Mouse (Mus musculus) C2C12 (cell line): ENCODE measurements around the gene Il6ra. TPM values are rescaled to one million over a fixed set of nuclear protein-coding genes. Genes with fewer than 3 reads are reported as not detected.

Experiments
- H3K27me3 ChIP-seq: one replicate; pipeline ENCODE4 v1.6.1; 2011; ENCODE audit not compliant: control insufficient read depth, insufficient read depth, insufficient read length
- H3K36me3 ChIP-seq: one replicate; pipeline ENCODE4 v1.6.1; 2011; ENCODE audit not compliant: control insufficient read depth, insufficient read depth
- H3K4me3 ChIP-seq: one replicate; pipeline ENCODE4 v1.5.1; 2011; ENCODE audit warnings: mild to moderate bottlenecking, control low read depth; ENCODE audit not compliant: poor library complexity, insufficient read depth, severe bottlenecking
- H3K79me2 ChIP-seq: one replicate; pipeline ENCODE4 v1.6.1; 2011; ENCODE audit not compliant: control insufficient read depth, insufficient read depth
- H3K79me3 ChIP-seq: one replicate; pipeline ENCODE4 v1.6.1; 2011; ENCODE audit warnings: low read depth, control low read depth
- H3ac ChIP-seq: one replicate; pipeline ENCODE3; 2011; ENCODE audit warnings: low read depth; ENCODE audit not compliant: control insufficient read depth, insufficient read length
- CEBPB ChIP-seq: IDR thresholded peaks from one replicate; pipeline ENCODE4 v1.6.1; 2011; ENCODE audit warnings: low read depth, mild to moderate bottlenecking, control low read depth, moderate library complexity
- CTCF ChIP-seq: IDR thresholded peaks from one replicate; pipeline ENCODE4 v1.5.1; 2011; ENCODE audit not compliant: control insufficient read depth, insufficient read depth, insufficient read length
- FOSL1 ChIP-seq: IDR thresholded peaks from one replicate; pipeline ENCODE4 v1.8.0; 2011; ENCODE audit warnings: mild to moderate bottlenecking, low read length; ENCODE audit not compliant: poor library complexity, insufficient read depth, severe bottlenecking
- MAX ChIP-seq: IDR thresholded peaks from one replicate; pipeline ENCODE4 v1.6.1; 2011; ENCODE audit warnings: mild to moderate bottlenecking, control low read depth
- MYOD1 ChIP-seq: IDR thresholded peaks from one replicate; pipeline ENCODE4 v1.6.1; 2011; ENCODE audit warnings: low read depth; ENCODE audit not compliant: control insufficient read depth, insufficient read length
- MYOG ChIP-seq: IDR thresholded peaks from one replicate; pipeline ENCODE4 v1.6.1; 2011; ENCODE audit not compliant: control insufficient read depth, insufficient read length; ENCODE audit errors: extremely low read depth
- USF1 ChIP-seq: IDR thresholded peaks from one replicate; pipeline ENCODE4 v1.6.1; 2011; ENCODE audit warnings: low read depth, mild to moderate bottlenecking, control low read depth, moderate library complexity
- polyA plus RNA-seq: library from polyadenylated mRNA; unstranded; fragments of >200 nt; fragmentation: generic; extraction: Trizol; gene quantifications from one replicate; pipeline ENCODE4 v1.2.1, GENCODE M21; 2012; ENCODE audit warnings: missing spikeins

The Il6ra gene
- polyA plus RNA-seq, 1 experiment, result 1.2 TPM

DNA sequence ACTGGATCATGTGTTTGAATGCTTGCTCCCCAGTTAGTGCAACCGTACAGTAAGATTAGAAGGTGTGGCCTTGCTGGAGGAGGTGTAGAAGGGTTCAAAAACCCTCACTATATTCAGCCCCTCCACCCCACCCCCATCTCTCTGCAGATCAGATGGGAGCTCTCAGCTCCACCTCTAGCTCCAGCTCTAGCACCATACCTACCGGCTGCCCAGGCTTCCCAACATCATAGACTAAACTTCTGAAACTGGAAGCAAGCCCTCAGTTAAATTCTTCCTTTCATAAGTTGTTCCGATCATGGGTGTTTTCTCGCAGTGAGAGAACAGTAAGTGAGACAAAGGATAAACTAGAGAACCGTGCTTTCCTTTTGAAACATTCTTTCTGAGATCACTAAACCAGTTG is 38.9 kb downstream of the Il6ra start:
- TF ChIP-seq MYOG (no peak), MYOD1 (no peak), USF1 (no peak), MAX (no peak), CEBPB (no peak), CTCF (no peak)

DNA sequence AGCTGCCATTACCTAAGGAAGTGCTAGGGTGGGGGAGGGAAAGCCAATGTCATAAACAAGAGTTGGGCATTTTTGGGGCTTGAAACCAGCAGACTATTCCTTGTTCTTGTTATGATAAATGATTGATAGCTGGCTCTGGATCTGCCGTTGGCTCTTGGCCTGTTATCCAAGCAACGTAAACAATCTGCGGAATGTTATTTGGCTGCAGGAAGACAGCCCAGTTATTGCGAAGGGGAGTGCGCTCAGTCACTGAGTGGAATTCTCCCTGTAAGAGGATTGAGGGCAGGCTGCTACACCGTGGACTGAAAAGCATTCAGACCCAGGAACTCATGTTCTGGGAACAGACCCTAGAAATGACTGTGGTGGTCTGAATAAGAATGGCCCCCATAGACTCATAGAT is 40.3 kb downstream of the Il6ra start:
- Histone ChIP-seq H3K4me3 (no peak overlapping the region), H3ac (no peak overlapping the region), H3K27me3 (no peaks in the 10 kb centered on the region), H3K79me2 (no peaks in the 10 kb centered on the region), H3K36me3 (peaks cover 4% of the 10 kb centered on the region), H3K79me3 (no peaks in the 10 kb centered on the region)
- TF ChIP-seq FOSL1 (no peak), MAX (no peak)

More for the DNA sequence above, 38.9 kb downstream of the Il6ra start:
- Histone ChIP-seq H3K79me3 (no peaks in the 10 kb centered on the region), H3K27me3 (no peaks in the 10 kb centered on the region), H3K36me3 (peaks cover 4% of the 10 kb centered on the region), H3K4me3 (no peak overlapping the region), H3K79me2 (no peaks in the 10 kb centered on the region), H3ac (no peak overlapping the region)

DNA sequence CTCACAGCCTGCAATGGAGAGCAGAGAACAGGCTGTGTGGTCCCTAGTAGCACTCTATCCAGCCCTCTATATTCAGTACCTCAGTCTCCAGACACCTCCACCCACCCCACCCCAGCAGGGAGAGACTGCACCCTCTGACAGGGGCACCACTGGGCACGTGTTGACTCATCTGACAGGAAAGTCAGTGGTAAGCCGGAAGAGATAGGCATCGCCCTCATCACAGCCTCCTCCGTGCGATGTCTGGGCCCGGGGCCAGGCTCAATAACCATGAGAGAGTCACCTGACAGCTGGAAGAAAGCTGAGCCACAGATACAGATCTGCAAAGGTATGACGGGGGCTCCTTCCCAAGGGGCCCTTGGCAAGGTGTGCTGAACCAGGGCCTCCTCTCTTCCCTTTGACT is 40.8 kb downstream of the Il6ra start:
- Histone ChIP-seq H3K4me3 (no peak overlapping the region), H3ac (no peak overlapping the region), H3K36me3 (peaks cover 4% of the 10 kb centered on the region), H3K79me3 (no peaks in the 10 kb centered on the region), H3K79me2 (no peaks in the 10 kb centered on the region), H3K27me3 (no peaks in the 10 kb centered on the region)
- TF ChIP-seq MYOD1 (peak; percentile 37), CTCF (no peak), USF1 (peak; percentile 71)

DNA sequence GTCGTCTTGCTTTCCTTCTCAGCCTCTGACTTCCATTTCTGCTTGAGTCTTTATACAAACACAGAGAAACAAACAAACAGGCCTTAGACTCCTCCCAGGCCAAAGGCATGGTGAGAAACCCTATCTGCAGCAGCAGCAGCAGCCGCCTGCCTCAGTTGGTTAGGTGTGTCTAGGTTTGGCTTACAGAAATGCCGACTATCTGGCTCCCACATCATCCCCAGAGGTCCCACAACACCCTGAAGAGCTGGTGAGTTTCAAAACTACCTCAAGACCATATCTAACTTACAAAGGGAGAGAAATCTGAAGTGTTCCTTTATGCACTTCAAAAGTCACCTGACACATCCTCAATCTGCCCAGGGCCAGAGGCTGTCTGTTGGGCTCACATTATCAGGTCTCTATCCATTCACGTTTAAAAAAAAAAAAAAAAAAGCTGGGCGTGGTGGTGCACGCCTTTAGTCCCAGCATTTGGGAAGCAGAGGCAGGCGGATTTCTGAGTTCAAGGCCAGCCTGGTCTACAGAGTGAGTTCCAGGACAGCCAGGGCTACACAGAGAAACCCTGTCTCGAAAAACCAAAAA is 41.6 kb downstream of the Il6ra start:
- Histone ChIP-seq H3K27me3 (no peaks in the 10 kb centered on the region), H3K79me2 (no peaks in the 10 kb centered on the region), H3K79me3 (no peaks in the 10 kb centered on the region), H3K36me3 (peaks cover 4% of the 10 kb centered on the region), H3K4me3 (no peak overlapping the region), H3ac (no peak overlapping the region)
- no peak for TF ChIP-seq CEBPB
- TF ChIP-seq FOSL1, result no peak
- TF ChIP-seq MYOD1, result no peak
- no peak for TF ChIP-seq MYOG
- TF ChIP-seq MAX, result no peak
- TF ChIP-seq USF1, result no peak
- no peak for TF ChIP-seq CTCF

DNA sequence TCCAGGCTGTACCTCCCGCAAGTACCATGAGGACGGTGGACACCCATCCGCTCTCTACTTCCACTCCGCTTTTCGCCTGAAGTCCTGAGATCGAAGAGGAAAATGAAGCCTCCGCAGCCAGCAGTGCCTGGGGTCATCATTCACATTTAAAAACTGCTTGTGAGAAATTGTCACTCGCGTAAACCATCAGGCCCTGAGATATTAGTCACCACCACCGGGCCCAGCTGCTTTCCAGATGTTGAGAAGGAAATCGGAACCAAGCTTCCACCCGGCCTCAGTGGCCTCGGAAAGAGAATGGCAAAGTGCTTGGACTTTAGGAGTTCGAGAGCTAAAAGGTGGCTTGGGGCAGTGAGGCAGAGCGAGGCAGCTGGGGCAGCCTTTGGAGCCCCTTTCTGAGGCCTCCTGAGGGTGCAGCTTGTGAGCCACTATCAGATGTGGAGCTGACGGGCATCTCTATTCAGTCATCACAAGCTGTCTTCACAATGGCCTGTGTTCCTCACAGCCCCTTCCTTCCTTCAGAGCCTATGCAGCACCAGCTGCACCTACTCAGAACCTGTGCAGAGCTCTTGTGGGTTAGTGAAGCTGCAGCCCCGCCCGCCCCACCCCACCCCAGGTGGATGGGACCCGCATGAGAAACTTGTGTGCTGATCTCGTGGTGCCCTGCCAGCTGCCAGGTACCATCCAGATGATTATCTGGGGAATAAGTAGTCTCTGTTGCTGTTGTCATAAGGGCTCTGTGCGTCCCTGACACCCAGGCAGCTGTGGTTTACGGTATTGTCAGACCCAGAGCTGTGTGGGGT is 42.3 kb downstream of the Il6ra start:
- no peaks in the 10 kb centered on the region for H3K79me3 ChIP-seq
- TF ChIP-seq MYOG (no peak), MAX (no peak), FOSL1 (no peak), MYOD1 (no peak), USF1 (no peak)
- no peaks in the 10 kb centered on the region for H3K27me3 ChIP-seq
- H3K79me2 ChIP-seq, result no peaks in the 10 kb centered on the region
- H3K4me3 ChIP-seq, result no peak overlapping the region
- peaks cover 4% of the 10 kb centered on the region for H3K36me3 ChIP-seq
- H3ac ChIP-seq, result no peak overlapping the region

DNA sequence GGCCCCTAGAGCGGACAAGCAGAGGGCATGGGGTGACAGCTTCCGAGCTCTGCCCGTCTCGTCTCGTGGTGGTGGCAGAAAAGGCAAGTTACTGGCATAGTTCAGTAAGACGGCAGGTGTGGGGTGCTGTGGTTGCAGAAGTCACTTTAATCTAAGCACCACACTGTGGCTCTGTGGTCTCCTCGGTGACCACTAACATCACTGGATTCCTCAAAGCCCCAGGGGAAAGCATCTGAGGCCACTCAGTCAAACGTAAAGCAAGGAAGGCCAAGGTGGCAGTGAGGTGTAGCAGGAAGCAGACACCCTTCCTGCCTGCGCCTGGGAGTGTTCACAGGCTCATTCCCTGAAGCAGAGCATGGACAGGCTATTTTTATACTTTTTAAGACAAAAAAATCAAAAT is 43.4 kb downstream of the Il6ra start:
- Histone ChIP-seq H3ac (no peak overlapping the region), H3K79me3 (no peaks in the 10 kb centered on the region), H3K4me3 (no peak overlapping the region), H3K27me3 (no peaks in the 10 kb centered on the region), H3K79me2 (no peaks in the 10 kb centered on the region), H3K36me3 (peaks cover 4% of the 10 kb centered on the region)
- no peak for TF ChIP-seq MYOG
- no peak for TF ChIP-seq FOSL1
- no peak for TF ChIP-seq USF1
- no peak for TF ChIP-seq CEBPB
- no peak for TF ChIP-seq CTCF
- TF ChIP-seq MYOD1, result peak; percentile 64
